Mouse (Mus musculus) C2C12 (cell line): ENCODE data around the gene Ralb. TPM values are rescaled to one million over a fixed set of nuclear protein-coding genes. Genes with fewer than 3 reads are reported as not detected.

Source experiments
- H3K27me3 ChIP-seq: one replicate; pipeline ENCODE4 v1.6.1; 2011; ENCODE audit not compliant: control insufficient read depth, insufficient read depth, insufficient read length
- H3K36me3 ChIP-seq: one replicate; pipeline ENCODE4 v1.6.1; 2011; ENCODE audit not compliant: control insufficient read depth, insufficient read depth
- H3K4me3 ChIP-seq: one replicate; pipeline ENCODE4 v1.5.1; 2011; ENCODE audit warnings: mild to moderate bottlenecking, control low read depth; ENCODE audit not compliant: poor library complexity, insufficient read depth, severe bottlenecking
- H3K79me2 ChIP-seq: one replicate; pipeline ENCODE4 v1.6.1; 2011; ENCODE audit not compliant: control insufficient read depth, insufficient read depth
- H3K79me3 ChIP-seq: one replicate; pipeline ENCODE4 v1.6.1; 2011; ENCODE audit warnings: low read depth, control low read depth
- H3ac ChIP-seq: one replicate; pipeline ENCODE3; 2011; ENCODE audit warnings: low read depth; ENCODE audit not compliant: control insufficient read depth, insufficient read length
- CEBPB ChIP-seq: IDR thresholded peaks from one replicate; pipeline ENCODE4 v1.6.1; 2011; ENCODE audit warnings: low read depth, mild to moderate bottlenecking, control low read depth, moderate library complexity
- CTCF ChIP-seq: IDR thresholded peaks from one replicate; pipeline ENCODE4 v1.5.1; 2011; ENCODE audit not compliant: control insufficient read depth, insufficient read depth, insufficient read length
- FOSL1 ChIP-seq: IDR thresholded peaks from one replicate; pipeline ENCODE4 v1.8.0; 2011; ENCODE audit warnings: mild to moderate bottlenecking, low read length; ENCODE audit not compliant: poor library complexity, insufficient read depth, severe bottlenecking
- MAX ChIP-seq: IDR thresholded peaks from one replicate; pipeline ENCODE4 v1.6.1; 2011; ENCODE audit warnings: mild to moderate bottlenecking, control low read depth
- MYOD1 ChIP-seq: IDR thresholded peaks from one replicate; pipeline ENCODE4 v1.6.1; 2011; ENCODE audit warnings: low read depth; ENCODE audit not compliant: control insufficient read depth, insufficient read length
- MYOG ChIP-seq: IDR thresholded peaks from one replicate; pipeline ENCODE4 v1.6.1; 2011; ENCODE audit not compliant: control insufficient read depth, insufficient read length; ENCODE audit errors: extremely low read depth
- USF1 ChIP-seq: IDR thresholded peaks from one replicate; pipeline ENCODE4 v1.6.1; 2011; ENCODE audit warnings: low read depth, mild to moderate bottlenecking, control low read depth, moderate library complexity
- polyA plus RNA-seq: library from polyadenylated mRNA; unstranded; fragments of >200 nt; fragmentation: generic; extraction: Trizol; gene quantifications from one replicate; pipeline ENCODE4 v1.2.1, GENCODE M21; 2012; ENCODE audit warnings: missing spikeins

The Ralb gene
- polyA plus RNA-seq, 1 experiment, result 44.4 TPM

- Histone ChIP-seq H3K79me3 (no peaks in the 10 kb centered on the region), H3K79me2 (no peaks in the 10 kb centered on the region), H3K27me3 (no peaks in the 10 kb centered on the region), H3ac (no peak overlapping the region), H3K36me3 (no peaks in the 10 kb centered on the region), H3K4me3 (no peak overlapping the region)
- TF ChIP-seq MYOG, result no peak
- no peak for TF ChIP-seq CEBPB
- no peak for TF ChIP-seq MAX
- no peak for TF ChIP-seq USF1
- no peak for TF ChIP-seq FOSL1
- TF ChIP-seq CTCF, result no peak
- TF ChIP-seq MYOD1, result no peak
Observed at GRCm38 (mm10) chr1:119533093-119533805, 28.7 kb upstream of the Ralb start.

GRCm38 (mm10) chr1:119532165-119532564 lies 27.6 kb upstream of the Ralb start:
- peaks cover 1% of the 10 kb centered on the region for H3K36me3 ChIP-seq
- H3K79me2 ChIP-seq, result peaks cover 5% of the 10 kb centered on the region
- TF ChIP-seq CTCF (no peak), USF1 (no peak), MAX (no peak), CEBPB (no peak)

GRCm38 (mm10) chr1:119530941-119531340 lies 26.3 kb upstream of the Ralb start:
- H3K4me3 ChIP-seq, result no peak overlapping the region

More at GRCm38 (mm10) chr1:119532165-119532564, 27.6 kb upstream of the Ralb start:
- Histone ChIP-seq H3K27me3 (no peaks in the 10 kb centered on the region), H3ac (no peak overlapping the region), H3K79me3 (no peaks in the 10 kb centered on the region), H3K4me3 (no peak overlapping the region)

GRCm38 (mm10) chr1:119525689-119526591 lies 21.3 kb upstream of the Ralb start, which contains the start of gene Tmem185b:
Tmem185b (plus strand) TSS chr1:119526160.
- peaks cover 16% of the 10 kb centered on the region for H3K79me2 ChIP-seq
- H3K36me3 ChIP-seq, result peaks cover 5% of the 10 kb centered on the region
- H3K27me3 ChIP-seq, result no peaks in the 10 kb centered on the region
- peak within 1 kb of the TSS; percentile 77 for H3ac ChIP-seq
- TF ChIP-seq USF1 (peak; percentile 71), MYOD1 (no peak), FOSL1 (no peak), CEBPB (no peak), CTCF (no peak), MAX (peak; percentile 90), MYOG (no peak)
- H3K79me3 ChIP-seq, result peaks cover 3% of the 10 kb centered on the region
- peak within 1 kb of the TSS; percentile 28 for H3K4me3 ChIP-seq

More at GRCm38 (mm10) chr1:119530941-119531340, 26.3 kb upstream of the Ralb start:
- no peaks in the 10 kb centered on the region for H3K27me3 ChIP-seq
- H3K79me3 ChIP-seq, result peaks cover 3% of the 10 kb centered on the region
- H3K36me3 ChIP-seq, result peaks cover 5% of the 10 kb centered on the region
- TF ChIP-seq FOSL1, result no peak
- TF ChIP-seq MAX, result no peak
- no peak for TF ChIP-seq CEBPB
- peaks cover 16% of the 10 kb centered on the region for H3K79me2 ChIP-seq
- no peak overlapping the region for H3ac ChIP-seq

- H3K79me3 ChIP-seq, result peaks cover 3% of the 10 kb centered on the region
- peaks cover 5% of the 10 kb centered on the region for H3K36me3 ChIP-seq
- no peaks in the 10 kb centered on the region for H3K27me3 ChIP-seq
- H3ac ChIP-seq, result no peak overlapping the region
- TF ChIP-seq CTCF (no peak), MAX (no peak)
- peaks cover 16% of the 10 kb centered on the region for H3K79me2 ChIP-seq
- H3K4me3 ChIP-seq, result no peak overlapping the region
Observed at GRCm38 (mm10) chr1:119525004-119525444, 20.4 kb upstream of the Ralb start.
